ENCODE assay signal across 17 mouse cellular contexts in genomic region chr5:117458899-117459298, GRCm38 (mm10). TPM values are rescaled to one million over a fixed set of nuclear protein-coding genes. Genes with fewer than 3 reads are reported as not detected.
"Had no signal": no experiment of that assay in that cellular context is flagged by ENCODE, and none has a peak within 500 bp of the region (broad histone marks: within the 10 kb centered on the region; RNA-seq: fewer than 3 reads in every experiment).

No protein-coding gene starts in this region.

- H3K9ac ChIP-seq: intestine, embryonic 15.5 days; limb, embryonic 13.5 days; lung, embryonic 14.5 days; midbrain, embryonic 15.5 days; neural tube, embryonic 12.5 days; neural tube, embryonic 15.5 days had no signal

- H3K27ac ChIP-seq: intestine, embryonic 15.5 days; limb, embryonic 10.5 days; limb, embryonic 13.5 days; macrophage; midbrain, embryonic 15.5 days; neural tube, embryonic 12.5 days; neural tube, embryonic 15.5 days had no signal

- H3K4me2 ChIP-seq: intestine, embryonic 15.5 days; limb, embryonic 13.5 days; lung, embryonic 14.5 days; midbrain, embryonic 11.5 days; midbrain, embryonic 15.5 days; neural tube, embryonic 12.5 days; neural tube, embryonic 15.5 days had no signal

- H3K27me3 ChIP-seq: intestine, embryonic 15.5 days; limb, embryonic 13.5 days; midbrain, embryonic 15.5 days; neural tube, embryonic 12.5 days; neural tube, embryonic 15.5 days had no signal

- DNase-seq: kidney, adult 11 months; kidney, adult 9 months; kidney, postnatal 14 days; lung, embryonic 14.5 days; thymus, adult 2 months; thymus, postnatal 14 days; thymus, postnatal 4 days had no signal

- H3K36me3 ChIP-seq: intestine, embryonic 15.5 days; limb, embryonic 10.5 days; limb, embryonic 13.5 days; midbrain, embryonic 15.5 days; neural tube, embryonic 12.5 days; neural tube, embryonic 15.5 days had no signal

- H3K9me3 ChIP-seq: intestine, embryonic 15.5 days; limb, embryonic 10.5 days; limb, embryonic 13.5 days; midbrain, embryonic 15.5 days; neural tube, embryonic 15.5 days had no signal

- H3K4me3 ChIP-seq: intestine, embryonic 15.5 days; limb, embryonic 10.5 days; limb, embryonic 13.5 days; megakaryocyte, embryonic 14.5 days; midbrain, embryonic 15.5 days; neural tube, embryonic 12.5 days; neural tube, embryonic 15.5 days had no signal

- H3K4me1 ChIP-seq: intestine, embryonic 15.5 days; limb, embryonic 13.5 days; megakaryocyte, embryonic 14.5 days; midbrain, embryonic 15.5 days; neural tube, embryonic 12.5 days; neural tube, embryonic 15.5 days had no signal

- ATAC-seq: intestine, embryonic 15.5 days; lung, postnatal 0 days; midbrain, embryonic 15.5 days had no signal

RNA-seq across cellular contexts. Expression of gene Ksr2, which starts 45.1 kb away (rescaled TPM):
- polyA plus RNA-seq: limb, embryonic 10.5 days had no signal
